Mouse (Mus musculus) neutrophil, adult 5-6 weeks (primary cell): ENCODE data around the gene Dennd2c. TPM values are rescaled to one million over a fixed set of nuclear protein-coding genes. Genes with fewer than 3 reads are reported as not detected.

Experiments used
- ATAC-seq: fragments of 151-379, 151-347 bp; 2 replicates; pipeline ENCODE4 v1.8.0; 2017; ENCODE audit warnings: mild to moderate bottlenecking, moderate TSS enrichment; ENCODE audit not compliant: insufficient number of reproducible peaks, poor library complexity, low FRiP score, severe bottlenecking; ENCODE audit errors: extremely low read depth
- total RNA-seq: library from RNA; stranded (forward); fragments of 200-1000 nt; gene quantifications from 2 replicates; pipeline ENCODE4 v1.2.3, GENCODE M21; 2017

The Dennd2c gene
- total RNA-seq, result 0.61 and 0.81 TPM in 2 replicates

DNA sequence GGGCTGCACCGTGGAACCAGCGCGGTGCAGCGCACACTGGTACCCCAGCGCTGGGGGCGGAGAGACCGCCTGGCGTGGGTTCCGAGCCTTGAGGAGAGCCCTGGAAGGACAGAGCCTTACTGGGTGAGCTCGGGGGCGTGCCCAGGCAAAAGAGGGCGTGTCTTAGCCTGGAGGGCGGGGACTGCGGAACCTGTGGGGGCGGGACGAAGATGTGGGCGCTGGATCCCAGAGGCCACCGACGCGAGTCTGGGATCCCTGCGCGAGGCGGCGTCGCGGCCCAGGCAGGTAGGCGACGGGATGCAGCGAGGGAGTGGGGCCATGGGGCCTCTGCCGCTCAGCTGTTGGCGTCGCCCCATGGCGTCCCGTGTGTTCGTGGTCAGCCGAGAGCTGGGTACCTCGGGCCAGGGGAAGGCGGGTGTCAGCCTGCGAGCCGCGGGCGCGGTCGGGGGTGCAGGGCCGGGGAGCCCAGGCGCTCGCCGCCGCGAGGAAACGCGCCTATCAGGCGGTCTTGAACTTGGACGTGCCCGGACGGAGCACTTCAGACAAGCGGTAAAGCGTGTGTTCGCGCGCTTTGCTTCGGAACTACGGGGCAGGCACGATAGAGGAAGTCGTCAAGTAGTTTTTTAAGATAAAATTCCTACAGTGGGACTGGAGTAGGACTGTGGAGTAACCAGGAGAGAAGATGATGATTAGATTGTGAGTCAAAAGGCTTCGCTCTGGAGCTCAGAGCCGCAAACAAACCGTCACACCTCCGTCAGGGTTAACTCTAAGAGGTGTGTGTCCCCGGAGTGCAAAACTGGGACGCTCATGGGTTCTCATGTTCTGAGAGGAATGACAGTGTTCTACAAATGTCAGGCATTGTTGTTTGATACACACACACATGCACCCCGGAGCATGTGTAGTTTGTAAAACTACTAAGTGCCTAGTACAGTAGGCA, at the start of gene Dennd2c:
Gene Dennd2c (plus strand): TSS at position 151 of the 937 bp plus-strand sequence.
- peak; percentile 83 for ATAC-seq

DNA sequence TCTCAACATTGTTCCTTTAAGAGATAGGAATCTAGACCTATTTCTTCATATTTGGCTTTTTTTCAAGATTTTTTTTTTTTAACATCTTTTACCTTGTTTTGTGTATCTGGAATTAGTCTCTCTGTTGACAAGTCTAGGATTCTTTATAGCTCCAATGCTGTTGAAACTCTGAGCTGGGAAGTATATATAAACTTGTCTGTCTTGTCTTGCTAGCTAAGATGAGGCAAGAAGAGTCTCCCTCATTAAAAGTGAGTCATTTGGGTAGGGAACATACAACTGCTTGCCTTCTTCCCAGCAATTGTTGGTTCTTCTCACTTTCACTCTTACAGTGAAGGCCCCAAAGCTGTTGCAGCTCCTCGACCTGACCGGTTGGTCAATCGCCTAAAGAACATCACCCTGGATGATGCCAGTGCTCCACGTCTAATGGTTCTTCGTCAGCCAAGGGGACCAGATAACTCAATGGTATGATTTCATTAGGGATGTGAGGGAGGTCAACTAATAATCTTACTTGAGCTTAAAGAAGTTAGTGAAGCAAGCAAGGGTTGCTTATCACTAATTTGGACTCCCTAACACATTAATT, 46.3 kb upstream of the Dennd2c start:
- no peak for ATAC-seq

DNA sequence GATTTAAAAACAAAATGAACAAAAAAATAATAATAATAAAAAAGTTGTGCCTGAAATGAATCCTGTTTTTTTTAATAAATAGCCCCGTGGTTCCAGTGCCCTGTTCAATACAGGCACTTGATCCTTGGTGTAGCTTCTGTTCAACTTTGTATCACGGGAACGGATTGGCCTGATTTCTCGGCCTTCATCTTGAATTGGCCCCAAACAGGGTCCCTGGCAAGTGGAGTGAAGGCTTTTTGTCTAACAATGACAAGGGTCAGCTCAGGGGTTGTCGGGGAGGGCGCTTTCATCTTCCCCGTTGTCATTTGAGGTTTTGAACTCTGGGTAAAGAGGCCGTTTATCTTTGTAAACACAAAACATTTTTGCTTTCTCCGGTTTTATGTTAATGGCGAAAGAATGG, 44.7 kb upstream of the Dennd2c start:
- no peak for ATAC-seq

DNA sequence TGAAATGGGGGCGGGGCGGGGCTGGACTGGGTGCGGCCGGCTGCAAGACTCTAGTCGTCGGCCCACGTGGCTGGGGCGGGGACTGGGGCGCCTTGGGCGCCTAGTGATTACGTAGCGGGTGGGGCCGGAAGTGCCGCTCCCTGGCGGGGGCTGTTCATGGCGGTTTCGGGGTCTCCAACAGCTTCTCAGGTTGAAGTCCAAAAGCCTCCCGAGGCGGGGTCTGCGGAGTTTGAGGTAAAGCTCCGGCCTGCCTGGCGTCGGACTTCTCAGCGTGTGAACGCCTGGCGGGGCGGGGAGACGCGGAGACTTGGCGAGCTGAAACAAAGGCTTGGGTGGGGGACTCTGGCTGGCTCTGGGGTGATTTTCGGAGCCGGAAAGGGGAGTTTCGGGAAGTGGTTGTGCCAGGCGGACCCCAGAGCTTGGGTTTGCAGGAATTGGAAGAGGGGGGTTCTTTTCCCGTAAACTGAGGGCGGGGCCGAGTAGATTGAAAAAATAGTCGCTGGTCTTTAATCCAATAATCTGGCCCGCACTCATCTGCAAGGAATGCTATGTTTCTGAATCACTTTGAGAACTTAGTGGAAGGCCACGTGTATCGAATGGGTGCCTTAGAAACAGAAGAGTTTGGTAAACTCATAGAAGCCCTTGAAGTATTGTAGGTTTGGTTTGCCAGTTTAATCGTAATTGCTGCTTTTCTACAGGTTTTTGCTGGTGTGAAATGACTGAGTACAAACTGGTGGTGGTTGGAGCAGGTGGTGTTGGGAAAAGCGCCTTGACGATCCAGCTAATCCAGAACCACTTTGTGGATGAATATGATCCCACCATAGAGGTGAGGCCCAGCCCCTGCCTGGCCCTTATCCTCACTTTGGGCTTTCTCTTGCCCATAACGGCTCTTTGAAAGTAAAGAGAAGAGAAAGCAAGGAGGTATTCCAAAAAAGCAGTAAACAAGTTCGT, 43.9 kb upstream of the Dennd2c start, which contains the start of gene Nras:
Gene Nras (plus strand): TSS at position 79 of the 951 bp plus-strand sequence.
- ATAC-seq, result peak; percentile 94

DNA sequence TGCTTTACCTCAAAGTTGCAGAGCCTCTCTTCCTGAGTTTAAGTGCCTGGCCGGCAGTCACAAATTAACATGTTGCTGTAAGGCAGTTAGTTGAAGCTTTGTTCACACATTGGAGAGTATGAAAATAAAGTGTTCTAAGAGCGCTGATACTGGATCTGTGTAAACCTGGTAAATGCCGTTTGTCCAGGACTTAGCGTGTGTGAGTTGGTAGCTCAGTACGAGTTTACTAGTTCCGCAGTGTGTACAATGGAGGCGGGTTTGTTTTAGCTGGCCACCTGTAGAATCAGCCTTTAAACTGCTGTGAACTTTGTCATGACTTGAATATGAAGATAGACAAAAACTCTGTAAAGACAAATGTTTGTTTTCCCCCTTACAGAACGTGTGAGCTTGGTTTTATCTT, 35.5 kb upstream of the Dennd2c start:
- ATAC-seq, result no peak

DNA sequence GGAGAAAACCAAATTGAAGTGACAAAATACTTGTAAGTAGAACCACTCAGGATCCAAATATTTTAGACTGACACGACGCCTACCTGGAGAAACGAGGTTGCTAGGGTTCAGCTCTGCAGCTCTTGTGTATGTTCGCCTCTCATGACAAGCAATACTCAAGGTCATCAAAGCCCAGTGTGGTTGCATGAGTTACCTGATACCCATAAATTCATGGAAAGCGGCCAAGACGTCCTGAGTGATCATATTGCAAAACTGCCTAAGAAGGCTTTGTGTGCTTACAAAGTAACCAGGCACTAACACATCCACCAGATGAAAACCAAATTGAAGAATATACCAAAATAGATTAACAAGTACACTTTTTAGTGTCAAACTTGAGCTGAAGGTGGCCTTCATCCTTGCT, 33.4 kb upstream of the Dennd2c start:
- ATAC-seq, result no peak

DNA sequence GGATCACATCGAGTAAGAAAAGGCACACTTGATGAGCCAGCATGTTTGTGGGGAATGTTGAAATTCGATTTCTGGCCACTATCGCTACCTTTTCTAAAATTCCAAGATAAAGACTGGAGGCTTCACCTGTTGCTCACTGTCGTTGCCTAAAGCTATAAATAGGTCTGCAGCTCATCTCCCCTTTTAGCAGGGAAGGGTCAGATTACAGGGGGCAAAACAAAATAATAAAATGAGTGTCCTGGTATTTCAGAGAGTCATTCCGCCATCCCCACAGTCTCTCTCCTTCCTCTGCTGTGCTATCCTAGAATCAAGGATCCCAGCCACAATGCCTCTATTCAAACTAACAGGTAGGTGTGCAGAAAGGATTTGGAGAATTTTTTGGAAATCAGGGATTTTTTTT, 28.6 kb upstream of the Dennd2c start, which contains the start of gene Ampd1:
Gene Ampd1 (plus strand): TSS at position 244 of the 400 bp plus-strand sequence.
- no peak for ATAC-seq

DNA sequence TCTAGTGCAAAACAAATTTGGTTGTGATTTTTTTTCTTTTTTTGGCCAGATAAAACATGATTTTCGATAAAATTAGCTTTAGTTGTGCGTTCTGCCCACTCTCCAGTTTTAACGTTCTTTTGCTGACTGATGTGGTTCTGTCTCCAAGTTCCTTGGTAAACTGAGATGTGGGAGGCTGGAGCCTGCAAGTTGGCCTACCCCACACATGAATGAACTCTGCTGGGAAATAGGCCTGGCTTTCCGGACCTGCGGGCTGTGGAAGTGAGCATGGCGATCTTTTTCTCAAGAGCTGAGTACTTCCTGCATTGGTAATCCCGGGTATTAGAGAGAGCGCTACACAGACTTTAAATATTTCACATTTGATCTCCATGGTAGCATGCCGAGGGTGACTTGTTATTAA, 26.5 kb upstream of the Dennd2c start:
- ATAC-seq, result no peak

DNA sequence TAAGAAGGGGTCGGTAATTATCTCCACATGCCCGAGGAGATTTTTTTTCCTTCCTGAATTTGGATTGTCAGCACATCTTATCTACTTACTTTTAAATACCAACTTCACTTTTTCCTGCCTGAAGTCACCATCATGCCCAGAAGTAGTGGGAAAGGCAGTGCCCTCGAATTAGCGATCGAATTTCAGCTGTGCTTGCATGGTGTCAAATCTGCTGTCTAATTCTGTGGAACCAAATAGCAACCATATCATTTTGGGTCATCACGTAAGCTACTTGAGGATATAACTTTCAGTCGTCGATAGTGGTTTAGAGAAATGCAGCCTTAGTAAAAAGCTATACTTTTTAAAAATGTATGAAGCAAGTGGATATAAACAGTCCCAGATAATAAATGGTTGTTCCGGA, 25.9 kb upstream of the Dennd2c start:
- no peak for ATAC-seq

DNA sequence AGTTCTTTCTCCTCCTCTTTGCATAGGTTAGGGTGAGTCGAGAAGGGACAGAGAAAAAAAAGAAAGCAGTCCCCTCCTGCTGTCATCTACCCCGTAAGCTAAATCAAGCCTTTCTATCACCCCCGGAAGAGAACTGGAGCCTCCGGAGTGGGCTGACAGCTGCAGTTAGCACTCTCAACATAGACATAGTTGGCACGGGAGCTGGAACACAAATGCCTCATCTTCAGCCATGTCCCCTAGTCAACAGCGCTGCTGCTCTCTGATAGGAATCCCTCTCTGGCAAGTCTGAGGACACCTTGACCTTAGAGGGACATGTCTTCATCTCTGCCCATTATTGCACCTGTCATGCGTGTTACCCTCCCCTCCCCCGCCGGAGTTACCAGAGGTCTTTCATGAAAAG, 23.1 kb upstream of the Dennd2c start:
- ATAC-seq, result no peak

DNA sequence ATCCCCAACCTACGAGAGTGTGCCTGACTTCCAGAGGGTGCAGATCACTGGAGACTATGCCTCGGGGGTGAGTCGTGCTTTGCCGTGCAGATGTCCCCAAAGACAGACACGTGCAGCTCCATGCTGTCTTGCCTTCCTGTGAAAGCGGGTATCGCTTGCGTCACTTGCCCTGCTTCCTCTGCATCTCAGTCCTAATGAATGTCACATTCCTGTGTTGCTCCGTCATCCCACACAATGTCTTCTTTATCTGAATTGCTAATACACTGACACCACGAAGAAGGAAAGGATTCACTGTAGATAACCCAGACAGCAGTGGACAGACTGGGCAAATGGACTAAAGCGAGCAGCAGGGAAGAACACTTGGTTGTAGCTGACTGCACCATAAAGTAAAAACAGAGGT, 21.4 kb upstream of the Dennd2c start:
- no peak for ATAC-seq

DNA sequence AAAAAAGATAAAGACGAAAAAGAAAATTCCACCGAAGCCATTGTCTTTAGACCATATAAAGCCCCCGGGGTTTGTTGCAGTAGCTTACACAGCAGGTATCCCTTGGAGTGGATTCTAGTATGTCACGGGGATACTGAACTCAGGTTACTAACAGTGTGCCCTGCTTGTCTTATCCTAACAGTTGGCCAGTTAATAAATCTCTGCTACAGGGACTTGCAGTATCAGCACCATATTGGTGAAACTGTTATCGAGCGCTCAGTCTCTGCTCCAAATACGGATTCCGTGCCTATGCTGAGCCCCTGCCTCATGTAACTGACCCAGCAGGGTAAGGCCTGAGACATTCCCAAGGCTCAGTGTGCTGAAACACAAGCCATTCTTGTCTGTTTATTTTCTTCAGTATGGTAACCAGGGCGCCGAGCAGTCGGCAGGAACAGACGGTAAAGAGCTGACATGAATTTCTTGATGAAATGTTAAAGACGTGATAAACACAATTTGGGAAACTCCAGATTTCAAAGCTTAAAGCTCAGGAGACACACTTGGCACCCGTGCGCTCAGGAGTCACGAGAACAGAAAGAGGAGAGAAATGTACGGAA, 20.4 kb upstream of the Dennd2c start:
- ATAC-seq, result no peak

DNA sequence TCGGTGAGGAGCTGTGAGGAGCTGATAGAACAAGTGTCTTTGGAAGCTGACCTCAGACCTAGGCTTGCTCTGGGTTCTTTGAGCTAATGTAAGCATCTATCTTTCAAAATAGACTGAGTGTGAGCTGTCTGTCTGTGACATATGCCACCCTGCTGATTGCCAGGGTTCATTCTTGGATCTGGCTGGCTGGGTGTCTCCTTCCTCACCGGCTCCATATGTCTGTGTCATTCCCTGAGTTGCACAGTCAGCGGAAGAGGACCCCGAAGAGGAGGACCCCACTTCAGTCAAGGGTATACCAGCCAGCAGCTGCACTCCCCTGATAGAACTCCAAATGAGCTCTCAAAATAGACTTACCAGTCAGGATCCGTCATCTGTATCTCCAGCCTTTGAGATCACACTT, 19.6 kb upstream of the Dennd2c start:
- ATAC-seq, result no peak

DNA sequence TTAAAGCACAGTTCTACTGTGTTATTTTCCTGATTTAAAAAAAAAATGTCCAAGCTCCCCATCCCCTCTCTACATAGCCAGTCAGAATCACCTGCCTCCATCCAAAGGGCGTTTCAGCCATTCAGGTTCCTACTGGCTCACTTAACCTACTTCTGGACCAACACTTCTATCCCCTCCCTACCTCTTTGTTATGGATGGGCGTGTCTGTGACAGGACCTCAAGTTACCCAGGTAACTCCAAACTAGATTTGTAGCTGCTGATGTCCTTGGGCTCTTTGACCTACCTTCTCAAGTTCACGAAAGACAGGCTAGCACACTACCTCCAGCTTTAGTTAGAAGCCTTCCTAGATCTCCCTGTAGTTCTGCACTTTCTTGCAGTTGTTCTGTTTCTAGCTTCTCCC, 16.4 kb upstream of the Dennd2c start:
- ATAC-seq, result no peak

DNA sequence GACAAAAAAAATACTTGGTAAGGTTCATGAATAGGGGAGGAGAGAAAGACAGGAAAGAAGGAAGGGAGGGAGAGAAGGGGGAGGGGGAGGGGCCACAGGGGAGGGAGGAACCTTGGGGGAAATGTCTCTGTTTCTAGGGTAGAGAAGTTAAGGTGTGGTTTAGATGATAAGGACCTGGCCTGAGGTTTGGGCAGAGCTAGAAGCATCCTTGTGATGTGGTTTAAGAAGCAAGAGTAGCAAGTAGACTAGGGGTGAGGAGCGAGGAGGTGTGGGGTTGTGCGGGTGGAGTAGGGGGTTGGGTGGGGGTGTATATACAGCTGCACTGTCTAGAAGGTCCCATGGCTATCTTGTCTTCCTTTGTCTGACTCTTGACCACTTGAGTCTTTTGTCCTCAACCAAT, 10.7 kb upstream of the Dennd2c start:
- ATAC-seq, result peak; percentile 39; the same call in 1 of the 2 replicates

DNA sequence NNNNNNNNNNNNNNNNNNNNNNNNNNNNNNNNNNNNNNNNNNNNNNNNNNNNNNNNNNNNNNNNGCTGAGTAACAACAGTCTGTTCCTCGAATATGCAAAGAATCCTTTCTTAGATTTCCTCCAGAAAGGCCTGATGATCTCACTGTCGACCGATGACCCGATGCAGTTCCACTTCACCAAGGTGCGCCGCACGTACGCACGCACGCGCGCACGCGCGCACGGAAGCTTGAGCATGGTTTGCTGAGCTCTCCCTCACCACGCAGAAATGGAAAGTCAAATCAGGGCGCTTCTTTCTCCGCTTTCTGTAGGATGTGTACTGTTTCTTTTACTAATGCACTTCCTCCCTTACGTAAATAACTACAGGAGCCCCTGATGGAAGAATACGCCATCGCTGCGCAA, 3.7 kb upstream of the Dennd2c start:
- ATAC-seq, result no peak

DNA sequence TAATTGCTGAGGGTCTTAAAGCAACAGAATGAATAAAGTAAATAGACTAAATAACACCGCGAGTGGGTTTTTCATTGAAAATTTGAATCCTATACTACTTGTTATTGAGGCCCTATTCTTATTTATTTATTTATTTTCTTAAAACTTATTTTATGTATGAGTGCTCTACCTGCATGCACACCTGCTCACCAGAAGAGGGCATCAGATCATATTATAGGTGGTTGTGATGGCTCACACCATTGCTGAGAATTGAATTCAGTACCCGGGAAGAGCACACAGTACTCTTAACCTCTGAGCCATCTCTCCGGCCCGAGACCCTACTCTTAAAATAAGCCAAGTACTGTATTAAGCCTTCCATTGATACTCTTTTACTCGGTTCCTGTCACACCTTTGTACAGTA, 2.7 kb upstream of the Dennd2c start:
- no peak for ATAC-seq

DNA sequence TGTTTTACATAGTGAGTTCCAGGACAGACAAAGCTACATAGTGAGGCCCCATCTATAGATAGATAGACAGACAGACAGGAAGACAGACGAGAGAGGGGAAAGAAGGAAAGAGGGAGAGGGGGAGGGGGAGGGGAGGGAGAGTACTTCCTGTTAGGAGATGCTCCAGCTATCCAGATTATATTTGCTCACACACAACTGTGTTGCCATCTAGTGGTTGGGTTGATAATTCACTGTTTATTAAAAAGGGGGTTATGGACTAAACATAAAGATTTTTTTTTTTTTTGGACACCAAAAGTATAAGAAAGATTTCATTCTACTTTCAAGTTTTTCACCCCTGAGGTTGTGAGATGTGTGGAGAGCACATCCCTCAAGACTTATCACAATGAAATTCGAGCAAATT, 1.7 kb upstream of the Dennd2c start:
- ATAC-seq, result no peak

DNA sequence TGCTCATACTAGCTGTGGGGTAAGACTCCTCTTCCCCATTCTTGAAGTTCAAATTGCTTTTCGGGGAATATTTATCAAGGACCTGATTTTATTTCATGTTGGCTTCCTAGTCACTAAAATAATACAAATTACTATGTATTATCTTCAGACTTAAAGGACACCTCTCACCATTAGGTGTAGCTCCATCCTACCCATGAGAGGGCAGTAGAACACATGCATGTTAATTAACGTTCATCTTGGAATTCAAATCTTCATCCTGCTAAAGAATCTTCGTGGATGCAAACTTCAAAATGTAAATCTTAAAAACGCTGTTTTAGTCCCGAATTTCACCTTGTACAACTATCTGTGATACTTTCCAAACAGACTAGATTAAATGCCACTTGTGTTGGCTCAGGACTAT, 1.2 kb upstream of the Dennd2c start:
- no peak for ATAC-seq
